Mouse (Mus musculus) bone marrow macrophage, adult 2 months (primary cell): ENCODE results near the gene Shank3. TPM values are rescaled to one million over a fixed set of nuclear protein-coding genes. Genes with fewer than 3 reads are reported as not detected.

Experiments used
- H3K27ac ChIP-seq: 2 replicates; pipeline ENCODE4 v1.5.1; 2012; ENCODE audit warnings: low read depth, low read length; ENCODE audit not compliant: insufficient read depth
- H3K4me1 ChIP-seq: 2 replicates; pipeline ENCODE4 v1.6.1; 2012; ENCODE audit warnings: low read length; ENCODE audit not compliant: control insufficient read depth, insufficient read depth
- H3K4me3 ChIP-seq: 2 replicates; pipeline ENCODE4 v1.5.1; 2012; ENCODE audit warnings: mild to moderate bottlenecking, low read length, moderate library complexity; ENCODE audit not compliant: insufficient read depth
- CTCF ChIP-seq: IDR thresholded peaks from 2 replicates; pipeline ENCODE4 v1.5.1; 2012; ENCODE audit warnings: low read depth, mild to moderate bottlenecking, low read length, moderate library complexity
- POLR2A ChIP-seq: IDR thresholded peaks from 2 replicates; pipeline ENCODE4 v1.6.1; 2012; ENCODE audit warnings: mild to moderate bottlenecking, low read depth, low read length, borderline replicate concordance
- polyA plus RNA-seq: library from polyadenylated mRNA; stranded (reverse); fragments of >200 nt; gene quantifications from 2 replicates; pipeline ENCODE4 v1.2.4, GENCODE M21; 2012; ENCODE audit not compliant: missing spikeins, insufficient read depth, insufficient read length

Gene Shank3
- polyA plus RNA-seq, 1 experiment, result not detected

- no peak overlapping the region for H3K4me3 ChIP-seq
- no peak for TF ChIP-seq POLR2A
- TF ChIP-seq CTCF, result no peak
- H3K4me1 ChIP-seq, result no peaks in the 10 kb centered on the region
- no peak overlapping the region for H3K27ac ChIP-seq
These were observed 83.1 kb downstream of the Shank3 start for GRCm38 (mm10) chr15:89582494-89582893.

DNA sequence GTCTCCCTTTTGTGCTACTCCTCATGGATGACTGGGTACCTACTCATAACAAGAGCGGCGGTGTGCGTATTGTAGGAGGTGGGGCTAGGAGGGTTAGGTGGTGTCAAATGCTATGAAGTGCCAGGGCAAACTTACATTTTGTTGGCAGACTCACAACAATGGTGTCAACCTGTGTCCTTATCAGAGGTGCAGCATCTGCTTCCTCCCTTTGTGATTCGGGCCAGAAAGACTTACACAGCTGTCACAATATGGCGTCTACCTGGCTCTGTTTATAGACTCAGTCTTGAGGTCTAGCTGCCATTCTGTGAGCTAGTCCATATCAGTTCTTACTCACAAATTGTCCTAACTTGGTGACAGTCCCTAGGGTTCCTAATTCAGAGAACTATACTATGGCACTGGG lies 85.7 kb downstream of the Shank3 start:
- Histone ChIP-seq H3K4me1 (no peaks in the 10 kb centered on the region), H3K27ac (no peak overlapping the region), H3K4me3 (no peak overlapping the region)
- TF ChIP-seq POLR2A, result no peak
- TF ChIP-seq CTCF, result no peak

GRCm38 (mm10) chr15:89585631-89586030 lies 86.2 kb downstream of the Shank3 start:
- TF ChIP-seq POLR2A (no peak), CTCF (no peak)
- peaks cover 1% of the 10 kb centered on the region; the same call in 1 of the 2 replicates for H3K4me1 ChIP-seq
- H3K4me3 ChIP-seq, result no peak overlapping the region
- no peak overlapping the region for H3K27ac ChIP-seq

GRCm38 (mm10) chr15:89589146-89589545 lies 89.7 kb downstream of the Shank3 start:
- Histone ChIP-seq H3K27ac (no peak overlapping the region), H3K4me3 (no peak overlapping the region), H3K4me1 (peaks cover 5% of the 10 kb centered on the region)
- TF ChIP-seq POLR2A (no peak), CTCF (no peak)

DNA sequence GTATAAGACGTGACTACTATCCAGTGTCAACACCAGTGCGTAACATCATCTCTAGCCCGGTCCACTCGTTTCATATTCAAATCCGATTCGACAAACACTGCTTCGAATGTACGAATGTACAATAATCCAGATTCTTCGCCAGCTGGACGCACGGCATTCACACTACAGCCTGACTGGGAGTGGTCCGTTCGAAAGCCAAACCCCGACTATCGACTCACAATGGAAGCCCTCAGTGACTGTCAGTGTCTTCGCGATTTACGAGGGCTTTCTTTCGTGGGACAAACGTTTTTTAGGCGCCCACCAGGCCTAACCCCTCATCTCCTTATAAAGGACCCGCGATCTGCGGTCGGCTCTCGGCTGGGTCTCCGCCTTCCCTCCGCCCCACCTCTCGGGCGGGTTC lies 91.9 kb downstream of the Shank3 start:
- TF ChIP-seq POLR2A (no peak), CTCF (no peak)
- peak overlapping the region; percentile 72 for H3K4me3 ChIP-seq

DNA sequence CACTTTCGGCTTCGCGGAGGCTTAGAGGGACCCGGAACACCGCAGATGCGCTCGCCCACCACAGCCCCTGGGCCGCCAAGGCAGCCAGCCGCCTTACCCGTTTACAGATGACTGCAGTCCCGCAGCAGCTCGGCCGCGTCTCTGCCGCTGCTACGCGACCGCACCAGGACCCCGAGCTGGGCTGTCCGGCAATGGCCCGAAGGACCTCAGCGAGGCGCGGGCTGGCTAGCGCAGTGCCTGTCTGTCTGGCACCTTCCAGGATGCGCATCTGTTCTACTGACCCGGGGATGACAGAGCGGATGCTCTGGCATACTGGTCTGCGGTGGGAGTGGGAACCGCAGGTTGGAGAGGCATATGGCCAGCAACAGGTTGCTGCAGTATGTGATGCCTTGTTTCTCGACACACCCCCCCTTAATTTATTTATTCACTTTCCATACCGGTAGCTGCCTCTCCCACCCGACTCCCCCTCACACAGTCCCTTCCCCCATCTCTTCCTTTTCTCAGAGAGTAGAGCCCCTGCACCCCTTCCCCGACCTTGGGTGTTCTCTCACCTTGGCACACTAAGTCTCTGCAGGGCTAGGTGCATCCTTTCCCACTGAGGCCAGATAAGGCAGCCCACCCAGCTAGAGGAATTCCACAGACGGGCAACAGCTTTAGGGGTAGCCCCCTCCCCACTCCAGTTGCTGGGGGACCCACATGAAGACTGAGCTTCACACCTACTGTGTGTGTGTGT lies 92.5 kb downstream of the Shank3 start, which contains the start of gene Rabl2:
Rabl2 (minus strand) TSS at position 201 of the 733 bp plus-strand sequence.
- Histone ChIP-seq H3K4me1 (peaks cover 5% of the 10 kb centered on the region), H3K4me3 (peak within 1 kb of the TSS; percentile 72), H3K27ac (no peak within 1 kb of the TSS)
- no peak for TF ChIP-seq POLR2A
- no peak for TF ChIP-seq CTCF

More for the DNA sequence above, 91.9 kb downstream of the Shank3 start:
- no peak overlapping the region for H3K27ac ChIP-seq
- peaks cover 5% of the 10 kb centered on the region for H3K4me1 ChIP-seq

GRCm38 (mm10) chr15:89592548-89592947 lies 93.1 kb downstream of the Shank3 start:
- Histone ChIP-seq H3K27ac (no peak overlapping the region), H3K4me3 (no peak overlapping the region), H3K4me1 (peaks cover 5% of the 10 kb centered on the region)
- TF ChIP-seq POLR2A, result no peak
- no peak for TF ChIP-seq CTCF

DNA sequence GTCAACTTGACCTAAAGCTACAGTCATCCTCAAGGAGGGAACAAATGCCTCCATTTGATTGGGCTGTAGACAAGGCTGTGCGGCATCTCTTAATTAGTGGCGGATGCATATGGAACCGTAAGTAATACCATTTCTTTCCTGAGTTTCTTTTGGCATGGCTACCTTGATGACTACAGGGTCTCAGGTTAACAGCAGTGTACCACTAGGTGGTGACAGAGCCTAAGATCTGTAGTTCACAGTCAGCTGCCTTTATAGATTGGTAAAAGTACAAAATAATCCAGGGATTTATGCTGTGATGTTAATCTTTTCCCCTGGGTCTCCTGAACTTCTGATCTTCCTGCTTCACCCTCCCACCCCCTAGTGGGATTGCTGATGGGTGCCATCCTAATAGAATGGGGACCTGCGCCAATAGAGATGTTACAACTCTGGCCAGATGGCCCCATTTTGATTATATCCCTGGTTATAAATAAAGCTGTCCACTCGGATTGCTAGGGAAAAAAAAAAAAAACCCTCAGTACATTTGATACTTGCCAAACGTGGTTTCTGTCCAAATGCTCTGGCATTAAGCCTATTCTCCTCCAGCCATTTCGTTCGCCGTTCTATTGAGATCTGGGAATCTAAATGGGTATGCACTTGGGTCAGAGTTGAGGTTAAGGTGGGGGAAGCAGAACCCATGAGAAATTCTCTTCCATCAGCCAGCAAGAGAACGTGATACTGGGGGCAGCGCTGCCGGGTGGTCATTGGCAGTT lies 106.6 kb downstream of the Shank3 start:
- Histone ChIP-seq H3K4me3 (no peak overlapping the region), H3K4me1 (no peaks in the 10 kb centered on the region; the same call in 1 of the 2 replicates), H3K27ac (no peak overlapping the region)
- no peak for TF ChIP-seq CTCF
- TF ChIP-seq POLR2A, result no peak

DNA sequence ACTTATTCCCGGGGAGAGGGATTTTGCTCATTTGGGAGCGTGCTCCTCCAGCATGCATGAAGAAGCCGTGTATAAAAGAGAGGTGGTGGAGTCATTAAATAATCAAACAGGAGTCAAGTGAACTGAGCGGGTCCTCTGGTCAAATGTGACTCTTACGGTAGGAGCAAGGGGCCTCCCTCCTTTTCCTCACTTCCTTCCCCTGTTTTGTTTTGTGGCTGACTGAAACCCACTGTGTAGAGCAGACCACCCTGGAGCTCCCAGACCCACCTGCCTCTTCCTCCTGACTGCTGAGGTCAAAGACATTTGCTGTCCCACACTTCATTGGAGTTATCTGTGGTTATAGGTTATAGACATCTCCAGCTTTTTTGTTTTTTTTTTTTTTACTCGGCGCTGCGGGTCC lies 108.1 kb downstream of the Shank3 start:
- Histone ChIP-seq H3K4me1 (no peaks in the 10 kb centered on the region; the same call in 1 of the 2 replicates), H3K27ac (no peak overlapping the region), H3K4me3 (peak overlapping the region; percentile 42)
- no peak for TF ChIP-seq POLR2A
- no peak for TF ChIP-seq CTCF

GRCm38 (mm10) chr15:89607888-89608287 lies 108.5 kb downstream of the Shank3 start:
- Histone ChIP-seq H3K4me3 (peak overlapping the region; percentile 42), H3K27ac (no peak overlapping the region), H3K4me1 (no peaks in the 10 kb centered on the region; the same call in 1 of the 2 replicates)
- TF ChIP-seq POLR2A (no peak), CTCF (no peak)

Other genes starting within 250 kb of the Shank3 start
- 71.1 and 79.8 TPM in 2 replicates for gene Sbf1, start 184.3 kb upstream of the Shank3 start, polyA plus RNA-seq
- not detected in 2 replicates for gene Adm2, start 176.9 kb upstream of the Shank3 start, polyA plus RNA-seq
- not detected in 2 replicates for gene Miox, start 165.2 kb upstream of the Shank3 start, polyA plus RNA-seq
- 48.1 and 48.9 TPM in 2 replicates for gene Lmf2, start 144.0 kb upstream of the Shank3 start, polyA plus RNA-seq
- gene Ncaph2, start 143.9 kb upstream of the Shank3 start, polyA plus RNA-seq, result 140 and 142 TPM in 2 replicates
- 12.5 and 15.3 TPM in 2 replicates for gene Sco2, start 125.8 kb upstream of the Shank3 start, polyA plus RNA-seq
- 0.28 TPM in 1 of 2 replicates, not detected in the other for gene Tymp, start 122.6 kb upstream of the Shank3 start, polyA plus RNA-seq
- gene Odf3b, start 120.3 kb upstream of the Shank3 start, polyA plus RNA-seq, result not detected in 2 replicates
- not detected in 2 replicates for gene Klhdc7b, start 114.7 kb upstream of the Shank3 start, polyA plus RNA-seq
- not detected in 2 replicates for gene Syce3, start 89.1 kb upstream of the Shank3 start, polyA plus RNA-seq
- 2.0 TPM in 1 of 2 replicates, not detected in the other for gene Cpt1b, start 73.8 kb upstream of the Shank3 start, polyA plus RNA-seq
- gene C730034F03Rik, start 70.0 kb upstream of the Shank3 start, polyA plus RNA-seq, result 0.72 and 1.1 TPM in 2 replicates
- 0.94 and 1.1 TPM in 2 replicates for gene Gm44502, start 69.9 kb upstream of the Shank3 start, polyA plus RNA-seq
- 115 and 138 TPM in 2 replicates for gene Chkb, start 69.7 kb upstream of the Shank3 start, polyA plus RNA-seq
- not detected in 2 replicates for gene Mapk8ip2, start 45.7 kb upstream of the Shank3 start, polyA plus RNA-seq
- 30.4 and 33.6 TPM in 2 replicates for gene Arsa, start 22.2 kb upstream of the Shank3 start, polyA plus RNA-seq
- gene Acr, start 68.7 kb downstream of the Shank3 start, polyA plus RNA-seq, result not detected in 2 replicates
- gene Rabl2, start 92.3 kb downstream of the Shank3 start, polyA plus RNA-seq, result 12.0 and 12.3 TPM in 2 replicates